Mouse (Mus musculus) forebrain, embryonic 13.5 days (tissue): ENCODE results near the gene Srrm4. TPM values are rescaled to one million over a fixed set of nuclear protein-coding genes. Genes with fewer than 3 reads are reported as not detected.
A peak's percentile ranks its signal among the peaks of the same experiment; 100 is the strongest.

Experiments used
- ATAC-seq: fragments of 200-750 bp; cut with Nextera tagmentation; 2 replicates; pipeline ENCODE4 v1.8.0; 2017
- H3K27ac ChIP-seq: fragments of 300-500 bp; sonication (generic); 2 replicates; pipeline ENCODE4 v1.5.1; 2015; ENCODE audit warnings: inconsistent platforms, mild to moderate bottlenecking, moderate library complexity
- H3K27me3 ChIP-seq: fragments of 300-500 bp; sonication (generic); 2 replicates; pipeline ENCODE4 v1.6.1; 2015; ENCODE audit warnings: mild to moderate bottlenecking, inconsistent platforms
- H3K36me3 ChIP-seq: fragments of 300-500 bp; sonication (generic); 2 replicates; pipeline ENCODE4 v1.6.1; 2015; ENCODE audit warnings: mild to moderate bottlenecking, inconsistent platforms; ENCODE audit not compliant: poor library complexity, severe bottlenecking
- H3K4me1 ChIP-seq: fragments of 300-500 bp; sonication (generic); 2 replicates; pipeline ENCODE4 v1.6.1; 2015; ENCODE audit warnings: inconsistent platforms
- H3K4me2 ChIP-seq: fragments of 300-500 bp; sonication (generic); 2 replicates; pipeline ENCODE4 v1.6.1; 2015; ENCODE audit warnings: inconsistent platforms, mild to moderate bottlenecking, moderate library complexity
- H3K4me3 ChIP-seq: fragments of 300-500 bp; sonication (generic); 2 replicates; pipeline ENCODE4 v1.5.1; 2015; ENCODE audit warnings: mild to moderate bottlenecking, inconsistent platforms
- H3K9ac ChIP-seq: fragments of 300-500 bp; sonication (generic); 2 replicates; pipeline ENCODE4 v1.6.1; 2015; ENCODE audit warnings: mild to moderate bottlenecking, inconsistent platforms
- H3K9me3 ChIP-seq: fragments of 300-500 bp; sonication (generic); replicated peaks from 2 replicates; pipeline ENCODE4 v1.6.1; 2016; ENCODE audit warnings: inconsistent platforms
- WGBS: fragments of 180-500 bp; shearing (Covaris S2); methylation state at CpG from one replicate; pipeline ENCODE4 v1.1.7; 2015; 5-methylcytosine and 5-hydroxymethylcytosine counted together
- polyA plus RNA-seq: library from polyadenylated mRNA; unstranded; fragments of >200 nt; fragmentation: Nextera tagmentation; extraction: Ambion mirVana; gene quantifications from 2 replicates; pipeline ENCODE4 v1.2.1, GENCODE M21; 2015

The Srrm4 gene
- polyA plus RNA-seq, 1 experiment from 2014 or later = 28.5 TPM

- Histone ChIP-seq H3K4me1 (peaks cover 34% of the 10 kb centered on the region), H3K4me2 (no peak overlapping the region), H3K4me3 (no peak overlapping the region), H3K27ac (no peak overlapping the region), H3K9ac (no peak overlapping the region), H3K27me3 (no peaks in the 10 kb centered on the region), H3K36me3 (peaks cover 27% of the 10 kb centered on the region), H3K9me3 (peaks cover 6% of the 10 kb centered on the region)
- ATAC-seq = no peak; the same call in 1 of the 2 replicates
These were observed 39.0 kb downstream of the Srrm4 start for GRCm38 (mm10) chr5:116552584-116552983.

- 41% methylated on average over 11 of the region's 11 CpGs for WGBS
These were observed 45.9 kb downstream of the Srrm4 start for GRCm38 (mm10) chr5:116545746-116546145.

GRCm38 (mm10) chr5:116542317-116542716 is 49.3 kb downstream of the Srrm4 start:
- H3K4me2 ChIP-seq = no peak overlapping the region
- peaks cover 13% of the 10 kb centered on the region for H3K36me3 ChIP-seq
- no peak overlapping the region for H3K27ac ChIP-seq
- H3K27me3 ChIP-seq = no peaks in the 10 kb centered on the region
- peaks cover 19% of the 10 kb centered on the region for H3K4me1 ChIP-seq
- H3K9ac ChIP-seq = no peak overlapping the region
- WGBS = 63% methylated on average over 7 of the region's 7 CpGs
- no peak for ATAC-seq
- H3K4me3 ChIP-seq = no peak overlapping the region
- peaks cover 8% of the 10 kb centered on the region; the same call in 1 of the 2 replicates for H3K9me3 ChIP-seq

More at GRCm38 (mm10) chr5:116545746-116546145, 45.9 kb downstream of the Srrm4 start:
- Histone ChIP-seq H3K4me2 (no peak overlapping the region), H3K36me3 (peaks cover 36% of the 10 kb centered on the region), H3K4me3 (no peak overlapping the region), H3K9me3 (peaks cover 16% of the 10 kb centered on the region), H3K27ac (no peak overlapping the region), H3K27me3 (no peaks in the 10 kb centered on the region), H3K9ac (no peak overlapping the region), H3K4me1 (0 out of 2 replicates have a peak, but pooled peaks cover under 1% of the 10 kb centered on the region)
- ATAC-seq = no peak

GRCm38 (mm10) chr5:116541128-116541527 is 50.5 kb downstream of the Srrm4 start:
- no peak overlapping the region for H3K9ac ChIP-seq
- H3K9me3 ChIP-seq = 0 out of 2 replicates have a peak, but pooled peaks cover 4% of the 10 kb centered on the region
- WGBS = 88% methylated on average over 3 of the region's 3 CpGs
- no peak overlapping the region for H3K27ac ChIP-seq
- H3K4me3 ChIP-seq = no peak overlapping the region
- H3K36me3 ChIP-seq = 0 out of 2 replicates have a peak, but pooled peaks cover 1% of the 10 kb centered on the region
- peaks cover 19% of the 10 kb centered on the region for H3K4me1 ChIP-seq
- H3K4me2 ChIP-seq = no peak overlapping the region
- no peak for ATAC-seq
- no peaks in the 10 kb centered on the region for H3K27me3 ChIP-seq

- Histone ChIP-seq H3K36me3 (0 out of 2 replicates have a peak, but pooled peaks cover 3% of the 10 kb centered on the region), H3K27ac (peak overlapping the region; percentile 32), H3K4me3 (no peak overlapping the region), H3K4me1 (peaks cover 19% of the 10 kb centered on the region), H3K4me2 (no peak overlapping the region), H3K9ac (no peak overlapping the region), H3K27me3 (no peaks in the 10 kb centered on the region), H3K9me3 (0 out of 2 replicates have a peak, but pooled peaks cover 4% of the 10 kb centered on the region)
- no peak for ATAC-seq
- 55% methylated on average over 3 of the region's 3 CpGs for WGBS
These were observed 52.3 kb downstream of the Srrm4 start for GRCm38 (mm10) chr5:116539360-116539759.

GRCm38 (mm10) chr5:116538491-116538890 is 53.1 kb downstream of the Srrm4 start:
- H3K36me3 ChIP-seq = 0 out of 2 replicates have a peak, but pooled peaks cover 3% of the 10 kb centered on the region
- H3K4me1 ChIP-seq = peaks cover 19% of the 10 kb centered on the region
- H3K4me3 ChIP-seq = no peak overlapping the region
- no peak overlapping the region for H3K9ac ChIP-seq
- H3K27me3 ChIP-seq = no peaks in the 10 kb centered on the region
- WGBS = 56% methylated on average over 3 of the region's 3 CpGs
- ATAC-seq = no peak
- H3K27ac ChIP-seq = no peak overlapping the region
- no peak overlapping the region for H3K4me2 ChIP-seq
- 0 out of 2 replicates have a peak, but pooled peaks cover 4% of the 10 kb centered on the region for H3K9me3 ChIP-seq

- Histone ChIP-seq H3K27ac (peak overlapping the region; percentile 75), H3K9me3 (no peaks in the 10 kb centered on the region), H3K36me3 (peaks cover 4% of the 10 kb centered on the region; the same call in 1 of the 2 replicates), H3K27me3 (no peaks in the 10 kb centered on the region), H3K4me2 (peak overlapping the region; percentile 12; the same call in 1 of the 2 replicates), H3K9ac (no peak overlapping the region), H3K4me1 (peaks cover 47% of the 10 kb centered on the region), H3K4me3 (no peak overlapping the region)
- 35% methylated on average over 4 of the region's 4 CpGs for WGBS
- ATAC-seq = peak; percentile 87
These were observed 65.3 kb downstream of the Srrm4 start for GRCm38 (mm10) chr5:116526324-116526723.

- Histone ChIP-seq H3K36me3 (peaks cover 4% of the 10 kb centered on the region; the same call in 1 of the 2 replicates), H3K9me3 (no peaks in the 10 kb centered on the region), H3K4me2 (no peak overlapping the region), H3K4me3 (no peak overlapping the region), H3K9ac (no peak overlapping the region), H3K27me3 (no peaks in the 10 kb centered on the region), H3K4me1 (peaks cover 47% of the 10 kb centered on the region), H3K27ac (peak overlapping the region; percentile 7; the same call in 1 of the 2 replicates)
- ATAC-seq = no peak
- 84% methylated on average over 8 of the region's 8 CpGs for WGBS
These were observed 66.3 kb downstream of the Srrm4 start for GRCm38 (mm10) chr5:116525308-116525707.

- H3K9me3 ChIP-seq = no peaks in the 10 kb centered on the region
- H3K4me1 ChIP-seq = peaks cover 42% of the 10 kb centered on the region
- H3K27me3 ChIP-seq = no peaks in the 10 kb centered on the region
- no peak overlapping the region for H3K9ac ChIP-seq
- 90% methylated on average over 8 of the region's 8 CpGs for WGBS
- ATAC-seq = no peak
- peaks cover 4% of the 10 kb centered on the region; the same call in 1 of the 2 replicates for H3K36me3 ChIP-seq
- H3K4me3 ChIP-seq = no peak overlapping the region
- H3K27ac ChIP-seq = no peak overlapping the region
- H3K4me2 ChIP-seq = no peak overlapping the region
These were observed 68.1 kb downstream of the Srrm4 start for GRCm38 (mm10) chr5:116523553-116523952.

- H3K27me3 ChIP-seq = no peaks in the 10 kb centered on the region
- peaks cover 4% of the 10 kb centered on the region; the same call in 1 of the 2 replicates for H3K36me3 ChIP-seq
- ATAC-seq = no peak
- H3K9me3 ChIP-seq = no peaks in the 10 kb centered on the region
- WGBS = 69% methylated on average over 9 of the region's 9 CpGs
- no peak overlapping the region for H3K4me2 ChIP-seq
- no peak overlapping the region for H3K9ac ChIP-seq
- H3K27ac ChIP-seq = no peak overlapping the region
- H3K4me3 ChIP-seq = no peak overlapping the region
- H3K4me1 ChIP-seq = peaks cover 42% of the 10 kb centered on the region
These were observed 68.5 kb downstream of the Srrm4 start for GRCm38 (mm10) chr5:116523079-116523478.

GRCm38 (mm10) chr5:116522273-116522672 is 69.3 kb downstream of the Srrm4 start:
- Histone ChIP-seq H3K36me3 (peaks cover 4% of the 10 kb centered on the region; the same call in 1 of the 2 replicates), H3K4me2 (no peak overlapping the region), H3K27ac (no peak overlapping the region), H3K9ac (no peak overlapping the region), H3K4me1 (peaks cover 42% of the 10 kb centered on the region), H3K9me3 (no peaks in the 10 kb centered on the region), H3K27me3 (no peaks in the 10 kb centered on the region), H3K4me3 (no peak overlapping the region)
- 91% methylated on average over 11 of the region's 11 CpGs for WGBS
- no peak for ATAC-seq

GRCm38 (mm10) chr5:116518047-116518446 is 73.6 kb downstream of the Srrm4 start:
- peaks cover 13% of the 10 kb centered on the region; the same call in 1 of the 2 replicates for H3K4me1 ChIP-seq
- WGBS = 19% methylated on average over 4 of the region's 4 CpGs
- H3K27me3 ChIP-seq = no peaks in the 10 kb centered on the region
- H3K9me3 ChIP-seq = no peaks in the 10 kb centered on the region
- peaks cover 2% of the 10 kb centered on the region; the same call in 1 of the 2 replicates for H3K36me3 ChIP-seq
- no peak overlapping the region for H3K27ac ChIP-seq
- no peak overlapping the region for H3K4me3 ChIP-seq
- no peak overlapping the region for H3K9ac ChIP-seq
- ATAC-seq = no peak
- H3K4me2 ChIP-seq = no peak overlapping the region

- no peak for ATAC-seq
- no peaks in the 10 kb centered on the region for H3K36me3 ChIP-seq
- H3K9ac ChIP-seq = no peak overlapping the region
- no peak overlapping the region; the same call in 1 of the 2 replicates for H3K27ac ChIP-seq
- 79% methylated on average over 4 of the region's 4 CpGs for WGBS
- peaks cover 11% of the 10 kb centered on the region; the same call in 1 of the 2 replicates for H3K4me1 ChIP-seq
- H3K9me3 ChIP-seq = no peaks in the 10 kb centered on the region
- H3K4me3 ChIP-seq = no peak overlapping the region
- no peak overlapping the region for H3K4me2 ChIP-seq
- H3K27me3 ChIP-seq = no peaks in the 10 kb centered on the region
These were observed 79.5 kb downstream of the Srrm4 start for GRCm38 (mm10) chr5:116512135-116512534.
